ENCODE assay signal across 10 mouse cellular contexts in genomic region chr1:34583821-34584263, GRCm38 (mm10). TPM values are rescaled to one million over a fixed set of nuclear protein-coding genes. Genes with fewer than 3 reads are reported as not detected.
DNase-seq lines count a peak whose midpoint lies in the region; ATAC-seq and TF ChIP-seq lines count a peak whose summit lies in the region.
"Had no signal": no experiment of that assay in that cellular context is flagged by ENCODE, and none has a peak within 500 bp of the region (broad histone marks: within the 10 kb centered on the region; RNA-seq: fewer than 3 reads in every experiment).

No protein-coding gene starts in this region.

- peaks cover 3% of the 10 kb centered on the region; the same call in 1 of the 2 replicates for H3K27me3 ChIP-seq in kidney, postnatal 0 days (ENCODE audit: insufficient read depth, low read length)
- H3K27me3 ChIP-seq in heart, embryonic 12.5 days (replicated peaks): peaks cover 17% of the 10 kb centered on the region

- no peak for ATAC-seq in kidney, postnatal 0 days (replicated peaks; ENCODE audit: low FRiP score, low read depth)
- ATAC-seq in heart, embryonic 12.5 days (ENCODE audit: insufficient number of reproducible peaks, low FRiP score): no peak

- no peaks in the 10 kb centered on the region for H3K36me3 ChIP-seq in kidney, postnatal 0 days (ENCODE audit: insufficient read depth, low read length)
- H3K36me3 ChIP-seq in heart, embryonic 12.5 days: no peaks in the 10 kb centered on the region

- H3K9me3 ChIP-seq in kidney, postnatal 0 days (replicated peaks; ENCODE audit: low read length): no peaks in the 10 kb centered on the region
- H3K9me3 ChIP-seq in heart, embryonic 12.5 days (replicated peaks): no peaks in the 10 kb centered on the region

- peak; percentile 26; the same call in 1 of the 2 replicates for TF ChIP-seq CTCF in kidney, postnatal 0 days (IDR thresholded peaks at IDR 0.05; ENCODE audit: low read depth)

- no peak overlapping the region for H3K27ac ChIP-seq in kidney, postnatal 0 days
- H3K27ac ChIP-seq in heart, embryonic 12.5 days (ENCODE audit: poor library complexity, severe bottlenecking): no peak overlapping the region

- no peak overlapping the region for H3K9ac ChIP-seq in kidney, postnatal 0 days (ENCODE audit: low read depth, low read length)
- no peak overlapping the region for H3K9ac ChIP-seq in heart, embryonic 12.5 days

- no peaks in the 10 kb centered on the region for H3K4me1 ChIP-seq in kidney, postnatal 0 days (replicated peaks; ENCODE audit: insufficient read depth, low read length)
- peaks cover 3% of the 10 kb centered on the region for H3K4me1 ChIP-seq in heart, embryonic 12.5 days (replicated peaks)

- 32% methylated on average over 4 of the region's 4 CpGs for WGBS in kidney, postnatal 0 days
- 23% methylated on average over 4 of the region's 4 CpGs for WGBS in heart, embryonic 12.5 days

- H3K4me3 ChIP-seq in kidney, postnatal 0 days (replicated peaks; ENCODE audit: low read depth, low read length): no peak overlapping the region
- no peak overlapping the region for H3K4me3 ChIP-seq in heart, embryonic 12.5 days

- no peak overlapping the region for H3K4me2 ChIP-seq in kidney, postnatal 0 days (ENCODE audit: low read length)
- no peak overlapping the region for H3K4me2 ChIP-seq in heart, embryonic 12.5 days

- no peak for DNase-seq in kidney, postnatal 0 days (ENCODE audit: low spot score)
- DNase-seq in kidney, adult 11 months: no peak
- DNase-seq in cerebellum, adult 9-10 months: peak; percentile 99
- peak; percentile 90 for DNase-seq in layer of hippocampus, adult 9-11 months
- DNase-seq in right cerebral cortex, adult 2 months (ENCODE audit: low spot score in 2 of 2): peak; percentile 46 to 75
- DNase-seq in embryo, embryonic 10 days (ENCODE audit: low spot score): no peak
- no peak for DNase-seq in kidney, postnatal 10 days

RNA-seq across cellular contexts. Expression of gene Amer3, which starts 4.4 kb away (rescaled TPM):
- polyA plus RNA-seq in kidney, postnatal 0 days (2015; fragmentation: Nextera tagmentation; extraction: Ambion mirVana): not detected in 2 replicates
- polyA plus RNA-seq in heart, embryonic 12.5 days (2016; fragmentation: Nextera tagmentation; extraction: Ambion mirVana): 0.04 TPM in 1 of 2 replicates, not detected in the other

RNA-seq across cellular contexts. Expression of gene Prss40, which starts 23.1 kb away (rescaled TPM):
- polyA plus RNA-seq in kidney, postnatal 0 days (2015; fragmentation: Nextera tagmentation; extraction: Ambion mirVana): not detected in 2 replicates
- not detected in 2 replicates for polyA plus RNA-seq in heart, embryonic 12.5 days (2016; fragmentation: Nextera tagmentation; extraction: Ambion mirVana)
- polyA plus RNA-seq: heart, embryonic 16.5 days; neural tube, embryonic 11.5 days had no signal

RNA-seq across cellular contexts. Expression of gene Cfc1, which starts 48.4 kb away (rescaled TPM):
- 0.13 and 0.14 TPM in 2 replicates for polyA plus RNA-seq in kidney, postnatal 0 days (2015; fragmentation: Nextera tagmentation; extraction: Ambion mirVana)
- 0.32 and 0.42 TPM in 2 replicates for polyA plus RNA-seq in heart, embryonic 12.5 days (2016; fragmentation: Nextera tagmentation; extraction: Ambion mirVana)
- polyA plus RNA-seq: heart, embryonic 16.5 days; neural tube, embryonic 11.5 days had no signal

Comparison
In these comparisons a context has a peak if more than half of its experiments do, and no peak if none do; other contexts are left out.
1. DNase-seq: peak in cerebellum, adult 9-10 months (single experiment), layer of hippocampus, adult 9-11 months (single experiment) and right cerebral cortex, adult 2 months (2 of 2); none in kidney, postnatal 0 days (single experiment), kidney, adult 11 months (single experiment), embryo, embryonic 10 days (single experiment) and kidney, postnatal 10 days (single experiment).